Mouse (Mus musculus): ENCODE measurements around the gene Plpp3. TPM values are rescaled to one million over a fixed set of nuclear protein-coding genes. Genes with fewer than 3 reads are reported as not detected.

Plpp3 gene
- 112 and 124 TPM in 2 replicates for polyA plus RNA-seq (2012; rRNA removed)
- polyA plus RNA-seq (2014; fragmentation: Nextera tagmentation; extraction: Ambion mirVana): 117 and 130 TPM in 2 replicates

DNA sequence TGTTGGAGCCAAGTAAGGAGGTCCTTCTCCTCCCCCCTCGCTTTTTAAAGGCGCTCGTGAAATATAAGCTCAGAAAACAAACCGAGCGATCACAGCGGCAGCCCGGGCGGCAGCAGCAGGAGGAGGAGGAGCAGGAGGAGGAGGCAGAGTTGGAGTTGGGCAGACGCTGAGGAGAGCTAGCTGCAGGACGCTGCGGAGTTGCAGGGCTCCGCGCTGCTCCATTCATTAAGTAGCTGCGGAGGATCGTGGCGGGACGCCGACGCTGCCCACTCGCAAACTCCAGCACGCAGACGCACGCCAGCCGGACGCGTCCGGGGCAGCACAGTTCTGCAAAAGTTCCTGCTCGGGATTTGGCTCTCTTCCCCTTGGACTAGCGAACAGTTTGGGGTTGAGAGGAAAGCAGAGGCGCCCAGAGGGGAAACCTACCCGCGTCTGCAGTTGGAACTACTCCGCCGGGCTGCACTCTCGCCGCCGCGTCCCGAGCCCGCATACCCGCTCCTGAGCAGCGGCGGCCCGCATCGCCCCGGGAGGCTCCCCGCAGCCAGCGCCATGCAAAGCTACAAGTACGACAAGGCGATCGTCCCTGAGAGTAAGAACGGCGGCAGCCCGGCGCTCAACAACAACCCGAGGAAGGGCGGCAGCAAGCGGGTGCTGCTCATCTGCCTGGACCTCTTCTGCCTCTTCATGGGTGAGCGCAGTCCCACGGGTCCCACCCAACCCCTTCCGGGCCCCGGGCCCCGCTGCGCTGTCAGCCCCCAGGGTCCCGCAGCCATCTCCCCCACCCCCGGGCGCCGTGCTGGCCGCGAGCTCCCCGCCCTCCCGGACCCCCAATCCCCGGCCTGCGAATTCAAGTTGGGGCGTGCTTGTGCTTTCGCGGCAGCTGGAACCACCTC lies at the start of gene Plpp3:
Plpp3 (plus strand) TSS at position 72 of the 893 bp plus-strand sequence.
- no peaks in the 10 kb centered on the region for H3K9me3 ChIP-seq (ENCODE audit: control insufficient read depth, low read length)
- H3K36me3 ChIP-seq (ENCODE audit: control insufficient read depth, insufficient read depth, low read length): peaks cover 12% of the 10 kb centered on the region
- WGBS: under 1% methylated on average over 63 of the region's 77 CpGs
- no peaks in the 10 kb centered on the region for H3K27me3 ChIP-seq (ENCODE audit: control insufficient read depth, insufficient read depth, low read length)
- H3K4me3 ChIP-seq (replicated peaks; ENCODE audit: low read length): peak within 1 kb of the TSS; percentile 91
- peak within 1 kb of the TSS; percentile 99 for H3K27ac ChIP-seq (replicated peaks; ENCODE audit: low read depth, low read length)
- peaks cover 18% of the 10 kb centered on the region for H3K4me1 ChIP-seq (ENCODE audit: control insufficient read depth, insufficient read depth, low read length)
- DNase-seq (ENCODE audit: low spot score) (peak; percentile 93), ATAC-seq (ENCODE audit: low FRiP score, low read depth) (peak; percentile 90)
- peak; percentile 98 for TF ChIP-seq POLR2A (IDR thresholded peaks at IDR 0.05; ENCODE audit: borderline replicate concordance, extremely low read depth, insufficient read depth, insufficient read length)
- peak within 1 kb of the TSS; percentile 68 for H3K4me2 ChIP-seq (replicated peaks; ENCODE audit: low read depth, low read length, severe bottlenecking)
- H3K9ac ChIP-seq (ENCODE audit: low read depth, low read length, severe bottlenecking): peak within 1 kb of the TSS; percentile 97

DNA sequence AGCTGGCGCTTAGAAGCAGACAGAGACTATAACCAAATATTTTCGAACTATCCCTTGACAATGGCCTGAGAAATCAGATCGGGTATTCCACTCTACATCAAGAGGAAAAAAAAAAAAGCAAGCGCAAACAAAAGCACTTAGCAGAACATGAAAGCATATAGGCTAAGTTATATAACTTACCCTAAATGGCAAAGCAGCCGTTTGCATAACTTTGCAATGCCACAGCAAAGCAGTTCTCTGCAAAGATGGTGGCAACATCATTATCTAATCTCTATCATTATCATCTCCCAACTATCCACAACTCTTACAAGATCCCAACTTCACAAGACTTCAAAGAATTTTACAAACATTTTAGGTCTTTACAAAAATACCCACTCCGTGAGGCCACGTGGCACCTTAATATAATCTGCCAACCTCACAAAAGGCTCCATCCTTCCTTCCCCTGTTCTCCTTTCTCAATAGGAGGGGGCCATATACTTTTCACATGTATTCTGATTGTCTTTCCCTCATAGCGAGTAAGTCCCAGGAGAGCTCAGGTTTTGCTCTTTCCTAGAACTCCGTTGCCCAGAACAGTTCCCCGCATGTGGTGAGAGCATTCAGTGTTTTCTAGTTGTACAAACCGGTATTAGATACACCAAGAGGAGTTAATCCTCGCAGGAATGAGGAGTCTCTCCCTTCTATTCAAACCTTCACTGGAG lies 49.1 kb upstream of the Plpp3 start:
- TF ChIP-seq POLR2A (IDR thresholded peaks at IDR 0.05; ENCODE audit: borderline replicate concordance, extremely low read depth, insufficient read depth, insufficient read length): no peak

DNA sequence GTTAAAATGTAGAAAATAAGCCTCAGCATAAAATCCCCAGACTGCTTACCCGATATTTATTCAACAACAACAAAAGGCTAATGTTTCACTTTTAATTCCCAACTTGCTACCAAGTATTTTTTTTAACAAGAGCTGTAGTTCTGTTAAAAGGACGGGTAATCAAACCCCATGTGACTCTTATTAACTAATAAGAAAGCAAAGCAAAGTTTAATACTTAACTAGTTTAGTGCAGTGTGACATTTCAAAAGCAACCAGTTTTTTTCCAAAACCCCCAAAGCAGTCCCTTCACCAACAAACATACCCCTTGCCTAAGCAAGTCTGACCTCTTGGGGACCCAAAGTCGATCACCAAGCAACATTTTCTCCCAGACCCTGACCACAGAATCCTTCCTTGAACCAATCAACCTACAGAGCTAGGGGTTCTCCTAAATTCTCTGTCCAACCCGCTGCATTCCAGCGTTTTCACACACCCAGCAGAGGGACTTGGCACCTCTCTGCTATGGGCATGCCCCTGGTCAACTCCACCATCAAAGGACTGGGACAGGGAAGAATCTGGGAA lies 48.4 kb upstream of the Plpp3 start:
- no peak overlapping the region for H3K9ac ChIP-seq (ENCODE audit: low read depth, low read length, severe bottlenecking)
- no peak for DNase-seq (ENCODE audit: low spot score)
- H3K9me3 ChIP-seq (ENCODE audit: control insufficient read depth, low read length): no peaks in the 10 kb centered on the region
- TF ChIP-seq POLR2A (IDR thresholded peaks at IDR 0.05; ENCODE audit: borderline replicate concordance, extremely low read depth, insufficient read depth, insufficient read length): no peak
- no peak for ATAC-seq (ENCODE audit: low FRiP score, low read depth)
- no peaks in the 10 kb centered on the region for H3K36me3 ChIP-seq (ENCODE audit: control insufficient read depth, insufficient read depth, low read length)
- 13% methylated on average over 5 of the region's 5 CpGs for WGBS
- H3K27me3 ChIP-seq (ENCODE audit: control insufficient read depth, insufficient read depth, low read length): peaks cover 12% of the 10 kb centered on the region; the same call in 1 of the 2 replicates
- peak overlapping the region; percentile 70 for H3K4me3 ChIP-seq (replicated peaks; ENCODE audit: low read length)
- H3K27ac ChIP-seq (replicated peaks; ENCODE audit: low read depth, low read length): no peak overlapping the region
- H3K4me2 ChIP-seq (replicated peaks; ENCODE audit: low read depth, low read length, severe bottlenecking): peak overlapping the region; percentile 92
- peaks cover 4% of the 10 kb centered on the region; the same call in 1 of the 2 replicates for H3K4me1 ChIP-seq (ENCODE audit: control insufficient read depth, insufficient read depth, low read length)

More for the DNA sequence above, 49.1 kb upstream of the Plpp3 start:
- peaks cover 12% of the 10 kb centered on the region; the same call in 1 of the 2 replicates for H3K27me3 ChIP-seq (ENCODE audit: control insufficient read depth, insufficient read depth, low read length)
- no peak overlapping the region for H3K4me2 ChIP-seq (replicated peaks; ENCODE audit: low read depth, low read length, severe bottlenecking)
- no peak for DNase-seq (ENCODE audit: low spot score)
- 66% methylated on average over 12 of the region's 12 CpGs for WGBS
- no peaks in the 10 kb centered on the region for H3K9me3 ChIP-seq (ENCODE audit: control insufficient read depth, low read length)
- no peak overlapping the region for H3K9ac ChIP-seq (ENCODE audit: low read depth, low read length, severe bottlenecking)
- no peak overlapping the region for H3K4me3 ChIP-seq (replicated peaks; ENCODE audit: low read length)
- H3K4me1 ChIP-seq (ENCODE audit: control insufficient read depth, insufficient read depth, low read length): peaks cover 4% of the 10 kb centered on the region; the same call in 1 of the 2 replicates
- H3K27ac ChIP-seq (replicated peaks; ENCODE audit: low read depth, low read length): no peak overlapping the region
- H3K36me3 ChIP-seq (ENCODE audit: control insufficient read depth, insufficient read depth, low read length): no peaks in the 10 kb centered on the region
- no peak for ATAC-seq (ENCODE audit: low FRiP score, low read depth)

DNA sequence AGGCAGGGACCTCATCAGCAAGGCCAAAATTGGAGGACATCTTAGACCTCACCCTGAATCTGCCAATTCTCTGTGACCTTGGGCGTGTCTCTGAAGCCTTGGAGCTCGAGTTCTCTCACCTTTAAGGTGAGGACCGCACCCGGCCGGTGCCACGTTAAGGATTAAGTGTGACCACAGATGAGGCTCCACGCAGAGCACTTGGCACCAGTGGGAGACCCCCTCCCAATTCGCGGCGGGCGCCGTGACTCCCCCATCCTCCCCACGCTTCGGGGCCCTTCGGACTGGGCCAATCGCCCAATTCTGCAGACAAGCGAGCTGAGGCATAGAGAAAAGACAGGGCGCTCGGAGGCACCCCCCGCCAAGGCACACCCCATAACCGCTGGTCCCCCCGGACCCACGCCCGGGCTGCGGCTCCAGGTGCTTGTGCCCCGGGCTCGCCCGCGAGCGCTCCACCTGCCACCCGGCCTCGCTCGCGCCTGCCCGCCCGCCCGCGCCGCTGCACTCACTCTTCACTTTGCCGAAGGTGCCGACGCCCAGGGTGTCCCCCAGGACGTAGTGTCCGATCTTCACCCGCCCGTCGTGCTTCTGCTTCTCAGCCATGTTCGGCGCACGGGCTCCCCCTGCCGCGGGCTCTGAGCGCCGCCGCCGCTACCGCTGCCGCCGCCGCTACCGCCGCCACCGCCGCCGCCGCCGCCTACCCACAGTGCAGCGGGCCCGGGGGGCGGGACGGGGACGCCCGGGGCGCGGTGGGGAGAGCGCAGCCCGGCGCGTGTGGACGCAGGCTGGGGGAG lies 47.8 kb upstream of the Plpp3 start, which contains the start of gene Prkaa2:
Prkaa2 (minus strand) TSS at position 692 of the 791 bp plus-strand sequence.
- ATAC-seq (ENCODE audit: low FRiP score, low read depth): peak; percentile 83
- peak; percentile 21 for DNase-seq (ENCODE audit: low spot score)
- H3K27ac ChIP-seq (replicated peaks; ENCODE audit: low read depth, low read length): no peak within 1 kb of the TSS

More for the DNA sequence above, 47.8 kb upstream of the Plpp3 start, which contains the start of gene Prkaa2:
- peaks cover 12% of the 10 kb centered on the region; the same call in 1 of the 2 replicates for H3K27me3 ChIP-seq (ENCODE audit: control insufficient read depth, insufficient read depth, low read length)
- H3K9ac ChIP-seq (ENCODE audit: low read depth, low read length, severe bottlenecking): peak within 1 kb of the TSS; percentile 74
- H3K4me3 ChIP-seq (replicated peaks; ENCODE audit: low read length): peak within 1 kb of the TSS; percentile 70
- H3K4me1 ChIP-seq (ENCODE audit: control insufficient read depth, insufficient read depth, low read length): peaks cover 4% of the 10 kb centered on the region; the same call in 1 of the 2 replicates
- no peak for TF ChIP-seq POLR2A (IDR thresholded peaks at IDR 0.05; ENCODE audit: borderline replicate concordance, extremely low read depth, insufficient read depth, insufficient read length)
- H3K4me2 ChIP-seq (replicated peaks; ENCODE audit: low read depth, low read length, severe bottlenecking): peak within 1 kb of the TSS; percentile 92
- H3K9me3 ChIP-seq (ENCODE audit: control insufficient read depth, low read length): no peaks in the 10 kb centered on the region
- H3K36me3 ChIP-seq (ENCODE audit: control insufficient read depth, insufficient read depth, low read length): no peaks in the 10 kb centered on the region
- WGBS: 1% methylated on average over 64 of the region's 80 CpGs
